Mouse (Mus musculus): ENCODE measurements at regions not wholly inside any gene's neighbourhood (a gene's known extent, or its start where the extent isn't known, plus 50 kb on each side); places are given as distances from the start of the nearest gene placed in this dataset.
"Not testable (repeated sequence)": the region's sequence is repeated elsewhere in the genome, so short reads cannot be mapped to it uniquely, and the experiment has no call there.

DNA sequence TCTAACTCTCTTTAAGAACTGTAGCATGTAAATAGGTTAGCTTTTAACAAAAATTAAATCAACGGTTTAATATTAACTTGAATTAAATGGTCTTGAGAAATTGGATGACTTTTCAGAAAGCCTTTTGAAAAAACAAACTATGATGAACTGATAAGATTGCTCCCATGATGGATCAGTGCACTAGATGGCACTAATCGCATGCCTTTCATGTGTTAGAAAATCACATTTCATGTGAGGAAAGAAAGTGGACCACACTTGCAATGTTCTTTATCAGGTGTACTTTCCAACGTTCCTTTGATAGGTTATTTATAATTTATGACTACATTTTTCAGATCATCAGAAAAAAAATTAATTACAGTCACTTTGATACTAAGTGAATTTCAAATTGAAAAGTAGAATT, 1003.2 kb upstream of the 4930412O13Rik start:
- no peak for DNase-seq (ENCODE audit: low read depth, low spot score)

- peak; percentile 9 for DNase-seq (ENCODE audit: low read depth, low spot score)
Measured at GRCm38 (mm10) chr2:8912417-8912816, 968.6 kb upstream of the 4930412O13Rik start.

- no peak for DNase-seq (ENCODE audit: low read depth, low spot score)
Measured at GRCm38 (mm10) chr2:8924856-8925255, 956.2 kb upstream of the 4930412O13Rik start.

- DNase-seq (ENCODE audit: low read depth, low spot score) = no peak
Measured at GRCm38 (mm10) chr2:8941574-8941973, 939.5 kb upstream of the 4930412O13Rik start.

- DNase-seq (ENCODE audit: low read depth, low spot score) = no peak
Measured at GRCm38 (mm10) chr2:8958938-8959337, 922.1 kb upstream of the 4930412O13Rik start.

DNA sequence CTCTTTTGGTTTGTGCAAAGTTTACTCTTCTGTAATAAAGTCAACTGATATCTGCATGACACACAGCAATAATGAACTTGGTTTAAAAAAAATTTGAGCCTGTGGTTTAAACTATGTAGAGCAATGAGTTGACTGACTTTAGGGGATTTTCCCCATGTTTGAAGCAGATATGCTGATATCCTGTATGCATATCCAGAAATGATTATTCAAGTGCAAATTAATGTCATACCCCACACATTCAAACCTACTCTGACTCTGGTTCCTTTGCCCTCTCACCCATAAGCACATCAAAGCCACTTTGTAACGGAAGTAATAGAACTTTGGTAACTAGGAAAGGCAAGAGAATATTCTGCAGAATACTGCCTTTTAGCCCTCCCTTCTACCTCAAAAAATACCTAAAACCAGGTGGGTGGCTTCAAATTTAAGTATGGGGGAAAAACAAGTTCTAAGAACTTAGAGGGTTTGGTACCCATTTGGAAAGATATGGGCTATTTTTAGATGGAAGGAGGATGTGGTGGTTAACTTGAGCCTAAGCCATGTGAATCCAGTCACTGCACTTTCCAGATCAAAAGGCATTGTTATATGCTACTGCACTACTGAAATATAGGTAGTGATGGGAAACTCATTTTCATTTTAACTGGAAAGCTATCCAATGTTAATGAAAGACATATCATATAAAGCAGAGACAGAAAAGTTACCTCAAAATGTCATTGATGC, 915.9 kb upstream of the 4930412O13Rik start:
- no peak for DNase-seq (ENCODE audit: low read depth, low spot score)

GRCm38 (mm10) chr2:8975635-8976034, 905.4 kb upstream of the 4930412O13Rik start:
- DNase-seq (ENCODE audit: low read depth, low spot score) = no peak

DNA sequence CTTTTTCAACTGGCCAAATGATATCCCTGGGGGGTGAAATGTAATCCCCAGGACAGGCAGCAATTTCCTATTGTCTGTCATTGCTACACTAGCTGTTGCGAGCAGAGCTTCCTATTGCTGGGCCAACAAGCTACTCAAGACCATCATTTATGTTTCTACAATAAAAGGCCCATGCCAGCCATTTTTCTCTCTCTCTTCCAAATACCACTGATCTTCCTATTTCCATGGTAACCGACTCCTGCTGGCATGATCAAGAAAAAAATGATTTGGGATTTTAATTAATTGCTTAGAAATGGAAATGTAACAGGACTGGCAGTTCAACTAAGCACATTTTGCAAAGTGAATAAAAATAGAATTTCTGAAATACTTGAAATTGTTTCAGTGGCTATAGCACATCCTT, 868.7 kb upstream of the 4930412O13Rik start:
- peak; percentile 16 for DNase-seq (ENCODE audit: low read depth, low spot score)

- DNase-seq (ENCODE audit: low read depth, low spot score) = no peak
Measured at GRCm38 (mm10) chr2:9033079-9033478, 848.0 kb upstream of the 4930412O13Rik start.

DNA sequence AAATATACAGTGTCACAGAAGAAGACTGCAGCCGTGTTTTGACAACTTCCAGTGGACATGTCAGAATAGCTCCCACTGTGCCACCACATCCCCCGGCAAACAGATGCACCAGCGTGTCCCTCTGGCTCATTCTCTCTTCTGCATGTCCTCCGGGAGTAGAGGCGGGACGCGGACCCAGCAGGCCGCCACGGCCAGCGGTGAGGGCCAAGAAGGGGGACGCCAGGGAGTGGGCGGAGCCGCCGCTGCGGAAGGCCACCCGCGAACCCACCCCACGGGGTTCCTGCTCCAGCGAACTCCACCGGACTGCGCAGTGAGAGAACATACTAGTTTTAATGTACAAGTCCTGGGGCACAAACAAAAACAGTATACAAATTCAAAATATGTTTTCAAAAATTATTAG, 838.7 kb upstream of the 4930412O13Rik start:
- DNase-seq (ENCODE audit: low read depth, low spot score) = not testable (repeated sequence)

GRCm38 (mm10) chr2:9047980-9048379, 833.1 kb upstream of the 4930412O13Rik start:
- DNase-seq (ENCODE audit: low read depth, low spot score) = no peak

DNA sequence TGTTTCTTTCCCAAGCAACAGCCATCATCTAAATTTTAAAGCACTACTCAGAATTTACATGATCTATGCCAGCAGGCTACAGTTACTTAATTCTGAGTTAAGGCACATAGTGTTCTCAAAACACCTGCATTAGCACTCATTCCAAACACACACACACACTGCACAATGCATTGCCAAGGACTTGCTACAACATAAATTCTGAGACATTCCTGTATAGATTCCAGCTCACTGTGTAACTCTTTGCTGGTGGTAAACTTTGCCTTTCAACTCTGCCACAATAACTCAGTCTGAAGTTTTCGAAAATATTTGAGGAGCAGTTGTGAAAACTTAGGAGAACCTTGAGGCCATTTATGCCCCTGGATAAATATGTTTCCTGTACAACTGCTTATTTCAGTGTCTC, 807.2 kb upstream of the 4930412O13Rik start:
- DNase-seq (ENCODE audit: low read depth, low spot score) = no peak

DNA sequence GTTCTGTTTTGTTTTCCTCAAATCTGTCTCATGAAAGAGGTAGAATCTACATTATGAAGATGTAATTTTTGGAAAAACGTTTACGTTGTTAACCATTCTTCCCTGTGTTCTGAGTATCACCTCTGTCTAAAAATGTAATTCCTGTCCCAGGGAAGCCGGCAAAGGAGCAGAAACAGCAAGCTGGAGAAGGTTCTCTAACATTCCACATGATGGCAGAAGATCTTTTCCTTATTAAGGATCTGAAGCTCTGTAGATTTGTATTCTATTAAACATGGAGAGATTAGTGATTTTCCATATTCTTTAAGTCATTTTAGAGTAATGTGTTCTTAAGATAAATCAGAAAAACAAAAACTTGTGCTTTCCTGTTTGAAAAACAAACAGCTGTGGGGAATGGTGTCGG, 802.9 kb upstream of the 4930412O13Rik start:
- no peak for DNase-seq (ENCODE audit: low read depth, low spot score)

DNA sequence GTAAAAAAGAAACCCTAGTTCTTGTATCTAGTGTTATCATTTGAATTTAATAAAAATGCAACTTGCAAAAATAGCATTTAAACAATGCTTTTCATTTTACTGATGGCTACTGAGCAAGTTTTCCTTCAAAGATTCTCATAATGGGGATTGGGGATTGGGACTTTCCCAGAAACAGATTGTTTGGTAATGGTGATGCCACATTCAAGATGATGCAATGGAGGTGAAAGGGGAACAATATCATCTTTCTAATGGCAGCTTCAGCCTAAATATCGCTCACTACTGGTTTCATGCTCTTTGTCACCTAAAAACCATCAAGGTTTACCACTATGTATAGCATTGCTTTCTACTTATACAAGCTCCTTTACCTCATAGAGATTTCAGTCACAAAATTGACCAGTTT, 799.3 kb upstream of the 4930412O13Rik start:
- no peak for DNase-seq (ENCODE audit: low read depth, low spot score)

DNA sequence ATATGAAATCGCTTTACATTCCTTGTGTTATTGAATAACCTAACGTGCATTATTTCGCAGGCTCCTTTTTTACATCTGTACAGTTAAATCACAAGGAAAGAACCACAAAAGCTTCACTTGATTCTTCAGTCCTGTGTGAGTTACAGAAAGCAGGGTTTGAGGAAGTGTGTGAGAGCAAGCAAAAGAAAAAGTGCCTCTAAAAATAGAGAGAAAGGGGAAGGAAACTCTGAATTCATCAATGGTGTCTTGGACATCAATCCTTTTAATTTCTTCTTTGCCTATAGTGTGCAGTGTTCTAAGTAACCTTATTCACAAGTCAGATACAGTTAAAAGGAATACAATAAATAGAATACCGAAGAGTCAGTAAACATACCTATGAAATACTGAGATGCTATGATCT, 785.7 kb upstream of the 4930412O13Rik start:
- no peak for DNase-seq (ENCODE audit: low read depth, low spot score)

DNA sequence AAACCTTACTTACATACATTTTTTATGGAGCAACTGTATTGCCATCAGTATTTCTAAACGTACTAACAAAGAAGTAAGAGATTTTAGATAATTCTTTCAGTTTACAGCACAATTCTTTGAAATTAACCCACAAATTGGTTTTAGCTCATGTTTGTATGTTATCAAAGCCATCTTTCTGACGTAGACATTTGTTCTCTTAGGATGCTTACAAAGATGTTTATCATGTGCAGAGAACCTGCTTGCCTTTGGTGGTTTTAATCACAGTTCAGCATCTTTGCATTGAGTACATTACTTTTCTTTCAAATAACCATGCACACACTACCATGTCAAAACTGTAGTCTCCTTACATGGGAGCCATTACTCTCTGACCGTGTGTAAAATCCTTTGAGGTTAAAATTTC, 764.4 kb upstream of the 4930412O13Rik start:
- DNase-seq (ENCODE audit: low read depth, low spot score) = no peak

DNA sequence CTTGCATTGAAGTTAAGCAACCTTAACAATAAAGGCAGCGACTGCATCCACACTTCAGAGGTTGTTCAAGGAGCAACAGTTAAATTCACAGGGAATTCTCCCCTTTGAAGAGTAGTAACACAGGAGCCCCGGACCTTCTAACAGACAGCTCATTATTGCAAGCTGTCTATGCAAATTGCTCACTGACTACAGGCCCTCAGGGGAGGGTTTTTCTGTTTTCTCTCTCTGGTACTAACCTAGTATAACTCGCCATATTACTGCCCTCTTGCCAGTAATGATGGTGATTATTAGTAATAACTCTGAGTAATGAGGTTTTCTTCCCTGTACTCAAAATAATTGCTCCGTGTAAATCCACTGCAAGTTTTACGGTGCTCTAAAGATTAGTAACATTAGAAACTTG, 763.5 kb upstream of the 4930412O13Rik start:
- no peak for DNase-seq (ENCODE audit: low read depth, low spot score)

- no peak for DNase-seq (ENCODE audit: low read depth, low spot score)
Measured at GRCm38 (mm10) chr2:9136963-9137362, 744.1 kb upstream of the 4930412O13Rik start.

- DNase-seq (ENCODE audit: low read depth, low spot score) = peak; percentile 2
Measured at GRCm38 (mm10) chr2:9141411-9141810, 739.6 kb upstream of the 4930412O13Rik start.

GRCm38 (mm10) chr2:9155604-9156003, 725.4 kb upstream of the 4930412O13Rik start:
- DNase-seq (ENCODE audit: low read depth, low spot score) = no peak

DNA sequence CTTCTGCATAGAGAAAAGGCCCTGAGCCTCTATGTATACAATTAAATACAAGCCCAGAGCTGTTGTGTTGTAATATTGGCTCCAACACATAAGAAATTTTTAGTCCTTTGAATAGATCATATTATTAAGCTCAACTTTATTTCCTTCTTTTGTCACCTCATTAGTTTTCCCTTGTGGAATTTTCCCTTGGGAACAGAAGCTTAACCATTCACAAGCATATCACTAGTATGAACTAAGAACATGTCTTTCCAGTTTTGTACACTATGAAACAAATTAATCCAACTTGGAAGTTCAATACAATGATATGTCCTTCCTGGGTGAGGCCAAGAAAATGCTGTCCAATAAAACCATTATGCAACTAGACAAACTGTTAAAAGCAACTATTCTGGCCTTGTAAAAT, 720.9 kb upstream of the 4930412O13Rik start:
- no peak for DNase-seq (ENCODE audit: low read depth, low spot score)

- DNase-seq (ENCODE audit: low read depth, low spot score) = no peak
Measured at GRCm38 (mm10) chr2:9163819-9164560, 717.1 kb upstream of the 4930412O13Rik start.

- no peak for DNase-seq (ENCODE audit: low read depth, low spot score)
Measured at GRCm38 (mm10) chr2:9182127-9182526, 698.9 kb upstream of the 4930412O13Rik start.
